Mouse (Mus musculus): Measurements from ENCODE around the gene Fbxl16.

The Fbxl16 gene

GRCm38 (mm10) chr17:25808789-25809605, at the start of gene Fbxl16:
TSS of gene Fbxl16 (plus strand) at chr17:25809085.
- in situ Hi-C loops (cut with MboI; ENCODE audit: low sequenced_read_pairs) = no loop called here

- in situ Hi-C loops (cut with MboI; ENCODE audit: low sequenced_read_pairs) = no loop called here
Measured at GRCm38 (mm10) chr17:25760148-25760547, 48.7 kb upstream of the Fbxl16 start.

- in situ Hi-C loops (cut with MboI; ENCODE audit: low sequenced_read_pairs) = no loop called here
Measured at GRCm38 (mm10) chr17:25761561-25761970, 47.3 kb upstream of the Fbxl16 start.

- in situ Hi-C loops (cut with MboI; ENCODE audit: low sequenced_read_pairs) = no loop called here
Measured at GRCm38 (mm10) chr17:25762591-25762990, 46.3 kb upstream of the Fbxl16 start.

- in situ Hi-C loops (cut with MboI; ENCODE audit: low sequenced_read_pairs) = no loop called here
Measured at GRCm38 (mm10) chr17:25765886-25766285, 43.0 kb upstream of the Fbxl16 start.

- in situ Hi-C loops (cut with MboI; ENCODE audit: low sequenced_read_pairs) = no loop called here
Measured at GRCm38 (mm10) chr17:25769331-25769730, 39.6 kb upstream of the Fbxl16 start.

- in situ Hi-C loops (cut with MboI; ENCODE audit: low sequenced_read_pairs) = no loop called here
Measured at GRCm38 (mm10) chr17:25773549-25774120, 35.2 kb upstream of the Fbxl16 start, which contains the start of gene Narfl. TSS of gene Narfl (plus strand) at chr17:25773776.

- in situ Hi-C loops (cut with MboI; ENCODE audit: low sequenced_read_pairs) = no loop called here
Measured at GRCm38 (mm10) chr17:25775318-25776062, 33.4 kb upstream of the Fbxl16 start.

GRCm38 (mm10) chr17:25777948-25778347, 30.9 kb upstream of the Fbxl16 start:
- in situ Hi-C loops (cut with MboI; ENCODE audit: low sequenced_read_pairs) = no loop called here

GRCm38 (mm10) chr17:25781339-25781738, 27.5 kb upstream of the Fbxl16 start:
- in situ Hi-C loops (cut with MboI; ENCODE audit: low sequenced_read_pairs) = no loop called here

GRCm38 (mm10) chr17:25783086-25783485, 25.8 kb upstream of the Fbxl16 start:
- in situ Hi-C loops (cut with MboI; ENCODE audit: low sequenced_read_pairs) = no loop called here

GRCm38 (mm10) chr17:25783861-25784574, 24.9 kb upstream of the Fbxl16 start:
- in situ Hi-C loops (cut with MboI; ENCODE audit: low sequenced_read_pairs) = no loop called here

- in situ Hi-C loops (cut with MboI; ENCODE audit: low sequenced_read_pairs) = no loop called here
Measured at GRCm38 (mm10) chr17:25785281-25785745, 23.6 kb upstream of the Fbxl16 start, which contains the start of gene Haghl. TSS of gene Haghl (minus strand) at chr17:25785673.

GRCm38 (mm10) chr17:25786280-25786679, 22.6 kb upstream of the Fbxl16 start, which contains the start of gene Ccdc78:
TSS of gene Ccdc78 (plus strand) at chr17:25786580.
- in situ Hi-C loops (cut with MboI; ENCODE audit: low sequenced_read_pairs) = no loop called here

- in situ Hi-C loops (cut with MboI; ENCODE audit: low sequenced_read_pairs) = no loop called here
Measured at GRCm38 (mm10) chr17:25786781-25787504, 21.9 kb upstream of the Fbxl16 start.

- in situ Hi-C loops (cut with MboI; ENCODE audit: low sequenced_read_pairs) = no loop called here
Measured at GRCm38 (mm10) chr17:25791320-25791842, 17.5 kb upstream of the Fbxl16 start.

GRCm38 (mm10) chr17:25791843-25792527, 16.9 kb upstream of the Fbxl16 start:
- in situ Hi-C loops (cut with MboI; ENCODE audit: low sequenced_read_pairs) = no loop called here

- in situ Hi-C loops (cut with MboI; ENCODE audit: low sequenced_read_pairs) = no loop called here
Measured at GRCm38 (mm10) chr17:25792615-25793014, 16.3 kb upstream of the Fbxl16 start, which contains the start of gene Fam173a. TSS of gene Fam173a (minus strand) at chr17:25792901.

GRCm38 (mm10) chr17:25794197-25794596, 14.7 kb upstream of the Fbxl16 start:
- in situ Hi-C loops (cut with MboI; ENCODE audit: low sequenced_read_pairs) = no loop called here

Data from CH12F3 (cell line).